Mouse (Mus musculus) midbrain, embryonic 12.5 days (tissue): ENCODE measurements at regions not wholly inside any gene's neighbourhood (a gene's known extent, or its start where the extent isn't known, plus 50 kb on each side); places are given as distances from the start of the nearest gene placed in this dataset.

Source experiments
- ATAC-seq: fragments of 200-750 bp; cut with Nextera tagmentation; 2 replicates; pipeline ENCODE4 v1.8.0; 2017; ENCODE audit warnings: low read depth, moderate TSS enrichment, moderate library complexity; ENCODE audit not compliant: low FRiP score
- H3K27ac ChIP-seq: fragments of 300-500 bp; sonication (generic); replicated peaks from 2 replicates; pipeline ENCODE4 v1.5.1; 2016; ENCODE audit warnings: mild to moderate bottlenecking
- H3K27me3 ChIP-seq: fragments of 300-500 bp; sonication (generic); 2 replicates; pipeline ENCODE4 v1.6.1; 2016; ENCODE audit warnings: mild to moderate bottlenecking
- H3K36me3 ChIP-seq: fragments of 300-500 bp; sonication (generic); 2 replicates; pipeline ENCODE4 v1.6.1; 2016
- H3K4me1 ChIP-seq: fragments of 300-500 bp; sonication (generic); 2 replicates; pipeline ENCODE4 v1.6.1; 2016
- H3K4me2 ChIP-seq: fragments of 300-500 bp; sonication (generic); replicated peaks from 2 replicates; pipeline ENCODE4 v1.6.1; 2016; ENCODE audit warnings: mild to moderate bottlenecking, moderate library complexity
- H3K4me3 ChIP-seq: fragments of 300-500 bp; sonication (generic); 2 replicates; pipeline ENCODE4 v1.5.1; 2016; ENCODE audit warnings: mild to moderate bottlenecking
- H3K9ac ChIP-seq: fragments of 300-500 bp; sonication (generic); replicated peaks from 2 replicates; pipeline ENCODE4 v1.6.1; 2016; ENCODE audit warnings: mild to moderate bottlenecking, moderate library complexity
- H3K9me3 ChIP-seq: fragments of 300-500 bp; sonication (generic); 2 replicates; pipeline ENCODE4 v1.6.1; 2016; ENCODE audit warnings: mild to moderate bottlenecking
- WGBS: fragments of 180-500 bp; shearing (Covaris S2); methylation state at CpG from one replicate; pipeline ENCODE4 v1.1.7; 2016; 5-methylcytosine and 5-hydroxymethylcytosine counted together

DNA sequence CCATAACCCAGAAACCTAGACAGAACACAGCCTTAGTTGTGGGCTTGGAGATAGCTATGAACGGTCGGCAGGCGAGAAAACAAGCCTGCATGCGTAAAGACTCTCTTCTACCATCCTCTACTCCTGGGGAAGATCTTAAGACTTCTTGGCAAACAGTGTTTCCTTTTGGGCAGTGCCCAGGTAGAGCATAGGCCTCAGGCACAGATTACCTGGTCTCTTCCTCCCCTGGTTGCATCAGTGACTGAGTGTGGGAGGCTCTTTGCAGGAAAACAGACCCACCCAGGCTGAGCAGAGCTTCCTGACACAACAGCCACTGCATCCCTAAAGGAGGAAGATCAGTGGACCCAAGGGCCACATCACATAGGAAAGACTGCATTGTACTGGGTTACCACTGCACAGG, 85.8 kb upstream of the Zmiz1 start:
- H3K4me2 ChIP-seq: no peak overlapping the region
- 95% methylated on average over 4 of the region's 4 CpGs for WGBS
- ATAC-seq: no peak
- peaks cover 8% of the 10 kb centered on the region; the same call in 1 of the 2 replicates for H3K36me3 ChIP-seq
- no peaks in the 10 kb centered on the region for H3K27me3 ChIP-seq
- H3K9me3 ChIP-seq: peaks cover 7% of the 10 kb centered on the region; the same call in 1 of the 2 replicates
- no peak overlapping the region for H3K4me3 ChIP-seq
- H3K4me1 ChIP-seq: peaks cover 35% of the 10 kb centered on the region
- no peak overlapping the region for H3K27ac ChIP-seq
- no peak overlapping the region for H3K9ac ChIP-seq

DNA sequence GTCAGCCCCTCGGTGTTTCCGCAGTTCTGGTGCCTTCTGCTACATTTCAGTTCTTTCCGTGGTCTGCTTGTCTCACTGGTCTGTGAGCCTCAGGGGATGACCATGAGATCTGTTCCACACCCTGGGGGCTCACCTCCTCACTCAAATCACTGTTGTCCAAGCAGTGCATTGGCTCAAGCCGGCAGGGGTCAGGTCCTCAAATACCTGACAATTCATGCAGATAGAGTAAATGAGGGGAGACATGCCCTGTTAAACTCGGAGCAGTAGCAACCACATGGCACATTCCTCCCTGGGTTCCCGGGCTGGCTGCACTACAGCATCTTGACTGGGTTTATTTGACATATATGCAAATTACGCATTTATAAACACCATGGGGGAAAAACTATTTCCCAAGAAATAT, 84.0 kb upstream of the Zmiz1 start:
- no peak overlapping the region for H3K9ac ChIP-seq
- H3K4me1 ChIP-seq: peaks cover 52% of the 10 kb centered on the region
- no peak for ATAC-seq
- no peaks in the 10 kb centered on the region for H3K9me3 ChIP-seq
- H3K27me3 ChIP-seq: no peaks in the 10 kb centered on the region
- H3K36me3 ChIP-seq: no peaks in the 10 kb centered on the region
- no peak overlapping the region for H3K4me2 ChIP-seq
- H3K4me3 ChIP-seq: no peak overlapping the region
- WGBS: 84% methylated on average over 7 of the region's 7 CpGs
- H3K27ac ChIP-seq: no peak overlapping the region

DNA sequence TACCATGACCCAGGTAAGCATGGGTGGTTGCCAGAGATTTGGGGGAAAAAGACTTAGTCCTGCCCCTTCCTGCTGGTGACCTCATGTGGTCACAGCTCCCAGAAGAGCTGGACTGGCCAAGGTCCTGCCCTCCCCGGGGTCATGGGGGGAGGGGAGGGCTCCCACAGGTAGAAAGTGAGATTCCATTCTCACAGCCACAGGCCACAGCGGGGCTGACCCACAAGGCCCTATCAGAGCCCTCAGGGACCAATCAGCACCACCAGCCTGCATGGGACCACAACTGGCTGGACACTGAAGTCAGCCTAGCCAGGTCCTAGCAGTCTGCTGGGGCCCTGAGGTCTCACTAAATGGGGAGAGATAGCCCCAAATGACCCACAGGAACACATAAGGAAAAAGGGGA, 81.9 kb upstream of the Zmiz1 start:
- peak overlapping the region; percentile 71 for H3K9ac ChIP-seq
- 0 out of 2 replicates have a peak overlapping the region, but pooled peaks have one; percentile 35 for H3K4me3 ChIP-seq
- H3K9me3 ChIP-seq: no peaks in the 10 kb centered on the region
- WGBS: 53% methylated on average over 2 of the region's 2 CpGs
- no peaks in the 10 kb centered on the region for H3K36me3 ChIP-seq
- no peaks in the 10 kb centered on the region for H3K27me3 ChIP-seq
- peaks cover 39% of the 10 kb centered on the region for H3K4me1 ChIP-seq
- peak overlapping the region; percentile 99 for H3K27ac ChIP-seq
- H3K4me2 ChIP-seq: peak overlapping the region; percentile 55
- ATAC-seq: peak; percentile 10; the same call in 1 of the 2 replicates

DNA sequence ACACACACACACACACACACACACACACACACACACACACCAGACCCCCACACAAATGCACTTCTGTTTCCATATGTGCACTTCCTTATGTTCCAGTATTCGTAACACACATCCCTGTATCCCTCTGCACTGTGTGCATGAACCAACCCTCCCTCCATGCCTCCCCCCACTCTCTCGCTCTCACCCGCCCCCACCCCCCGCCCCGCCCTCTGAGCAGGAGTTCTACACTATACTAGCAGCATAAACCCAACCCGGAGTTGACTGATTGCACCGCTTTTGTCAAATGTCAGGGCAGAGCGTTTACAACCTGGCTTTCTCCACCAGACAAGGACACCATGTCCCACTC, 81.5 kb upstream of the Zmiz1 start:
- H3K27ac ChIP-seq: peak overlapping the region; percentile 99
- H3K4me3 ChIP-seq: peak overlapping the region; percentile 35
- peak overlapping the region; percentile 55 for H3K4me2 ChIP-seq
- no peaks in the 10 kb centered on the region for H3K9me3 ChIP-seq
- H3K27me3 ChIP-seq: no peaks in the 10 kb centered on the region
- peak overlapping the region; percentile 71 for H3K9ac ChIP-seq
- under 1% methylated on average over 8 of the region's 8 CpGs for WGBS
- peak; percentile 79 for ATAC-seq
- peaks cover 35% of the 10 kb centered on the region for H3K4me1 ChIP-seq
- no peaks in the 10 kb centered on the region for H3K36me3 ChIP-seq

GRCm38 (mm10) chr14:25377900-25378716, 80.9 kb upstream of the Zmiz1 start:
- H3K4me2 ChIP-seq: peak overlapping the region; percentile 55
- peak; percentile 90 for ATAC-seq
- peaks cover 32% of the 10 kb centered on the region for H3K4me1 ChIP-seq
- H3K9ac ChIP-seq: peak overlapping the region; percentile 71
- H3K27ac ChIP-seq: peak overlapping the region; percentile 99
- under 1% methylated on average over 48 of the region's 54 CpGs for whole genome bisulfite sequencing
- no peaks in the 10 kb centered on the region for H3K9me3 ChIP-seq
- no peaks in the 10 kb centered on the region for H3K27me3 ChIP-seq
- peak overlapping the region; percentile 35 for H3K4me3 ChIP-seq
- H3K36me3 ChIP-seq: no peaks in the 10 kb centered on the region

- no peaks in the 10 kb centered on the region for H3K9me3 ChIP-seq
- peak overlapping the region; percentile 99 for H3K27ac ChIP-seq
- peaks cover 32% of the 10 kb centered on the region for H3K4me1 ChIP-seq
- ATAC-seq: peak; percentile 47
- under 1% methylated on average over 13 of the region's 13 CpGs for WGBS
- H3K36me3 ChIP-seq: no peaks in the 10 kb centered on the region
- peak overlapping the region; percentile 35 for H3K4me3 ChIP-seq
- peak overlapping the region; percentile 55 for H3K4me2 ChIP-seq
- H3K27me3 ChIP-seq: no peaks in the 10 kb centered on the region
- H3K9ac ChIP-seq: peak overlapping the region; percentile 71
Measured at GRCm38 (mm10) chr14:25378717-25379224, 80.2 kb upstream of the Zmiz1 start.

DNA sequence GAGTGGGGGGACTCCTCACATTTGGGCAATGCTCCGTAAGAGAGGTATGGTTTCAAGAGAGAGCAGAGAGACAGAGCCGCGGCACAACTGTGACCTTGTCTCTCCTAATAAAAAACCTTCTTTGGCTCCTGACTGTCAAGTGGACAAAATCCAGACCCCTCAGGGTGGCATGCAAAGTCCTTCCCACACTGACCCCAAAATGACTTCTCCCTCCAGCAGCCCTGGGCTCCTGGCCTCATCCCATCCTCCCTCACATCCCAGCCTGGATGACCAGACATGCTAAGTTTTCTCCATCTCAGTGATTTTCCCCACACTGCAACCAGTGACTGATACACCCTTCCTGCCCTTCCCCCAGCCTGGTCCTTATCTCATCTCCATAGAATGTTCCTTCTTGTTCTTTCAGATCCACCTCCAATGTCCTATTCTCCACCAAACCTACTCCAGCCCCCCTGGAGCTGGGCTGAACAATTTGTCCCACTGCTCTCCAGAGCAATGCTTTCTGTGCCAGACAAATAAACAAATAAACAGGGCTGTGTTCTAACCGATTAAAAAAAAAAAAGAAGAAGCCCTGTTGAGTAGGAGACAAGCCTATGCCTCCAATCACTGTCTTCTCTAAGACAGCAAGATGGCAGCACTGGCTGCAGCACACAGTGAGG, 75.7 kb upstream of the Zmiz1 start:
- Histone ChIP-seq H3K4me3 (no peak overlapping the region), H3K4me2 (no peak overlapping the region), H3K36me3 (no peaks in the 10 kb centered on the region), H3K27ac (no peak overlapping the region), H3K9ac (no peak overlapping the region), H3K27me3 (peaks cover 6% of the 10 kb centered on the region; the same call in 1 of the 2 replicates), H3K9me3 (no peaks in the 10 kb centered on the region), H3K4me1 (peaks cover 19% of the 10 kb centered on the region)
- no peak for ATAC-seq
- WGBS: 88% methylated on average over 4 of the region's 4 CpGs

- Histone ChIP-seq H3K36me3 (no peaks in the 10 kb centered on the region), H3K27ac (no peak overlapping the region), H3K27me3 (peaks cover 6% of the 10 kb centered on the region; the same call in 1 of the 2 replicates), H3K4me3 (no peak overlapping the region), H3K9me3 (no peaks in the 10 kb centered on the region), H3K4me1 (peaks cover 12% of the 10 kb centered on the region), H3K4me2 (no peak overlapping the region), H3K9ac (no peak overlapping the region)
- 62% methylated on average over 5 of the region's 5 CpGs for WGBS
- no peak for ATAC-seq
Measured at GRCm38 (mm10) chr14:25385644-25386043, 73.3 kb upstream of the Zmiz1 start.

DNA sequence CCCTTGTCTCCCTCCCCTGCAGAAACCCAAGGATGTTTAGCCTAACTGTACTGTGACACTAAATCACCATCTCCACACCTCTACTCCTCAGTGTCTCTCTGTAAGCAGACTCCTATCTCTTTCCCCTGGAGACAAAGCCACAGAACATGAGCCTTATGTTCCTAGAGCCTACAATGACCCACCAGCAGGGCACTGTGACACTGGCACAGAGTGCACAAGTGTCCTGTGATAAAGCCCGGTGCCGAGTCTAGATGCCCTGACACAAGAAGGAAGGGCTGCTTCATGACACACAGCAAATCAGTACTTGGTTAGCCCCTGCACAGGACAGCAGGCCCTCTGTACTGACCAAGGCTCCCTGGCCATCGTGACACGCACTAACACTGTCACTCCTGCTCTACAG, 71.2 kb upstream of the Zmiz1 start:
- H3K27ac ChIP-seq: no peak overlapping the region
- no peak overlapping the region for H3K4me2 ChIP-seq
- H3K4me3 ChIP-seq: no peak overlapping the region
- H3K9me3 ChIP-seq: no peaks in the 10 kb centered on the region
- no peak overlapping the region for H3K9ac ChIP-seq
- peaks cover 12% of the 10 kb centered on the region for H3K4me1 ChIP-seq
- no peak for ATAC-seq
- no peaks in the 10 kb centered on the region for H3K36me3 ChIP-seq
- H3K27me3 ChIP-seq: peaks cover 6% of the 10 kb centered on the region; the same call in 1 of the 2 replicates
- 94% methylated on average over 4 of the region's 4 CpGs for WGBS

DNA sequence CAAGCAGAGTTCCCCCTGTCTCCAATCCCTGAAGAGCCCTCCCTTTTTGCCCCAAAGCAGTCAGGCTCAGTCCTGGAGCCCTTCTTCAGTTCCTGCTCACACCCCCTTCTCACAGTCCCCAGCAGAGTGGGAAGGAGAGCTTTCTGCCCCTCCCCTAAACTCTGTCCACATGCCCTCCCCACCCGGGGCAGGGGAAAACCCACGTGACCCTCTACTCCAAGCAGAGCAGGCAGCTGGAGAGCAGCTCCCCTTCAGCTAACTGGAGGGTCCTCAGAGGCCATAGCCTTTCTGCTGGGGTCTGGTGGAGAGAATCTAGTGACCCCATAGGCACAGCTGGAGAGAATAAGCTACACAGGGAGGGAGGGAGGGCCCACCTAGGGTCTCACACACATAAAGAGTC, 69.7 kb upstream of the Zmiz1 start:
- Histone ChIP-seq H3K27me3 (0 out of 2 replicates have a peak, but pooled peaks cover 6% of the 10 kb centered on the region), H3K4me1 (peaks cover 12% of the 10 kb centered on the region), H3K9ac (no peak overlapping the region), H3K4me2 (no peak overlapping the region), H3K27ac (peak overlapping the region; percentile 17; the same call in 1 of the 2 replicates), H3K36me3 (no peaks in the 10 kb centered on the region), H3K4me3 (no peak overlapping the region), H3K9me3 (no peaks in the 10 kb centered on the region)
- 16% methylated on average over 2 of the region's 2 CpGs for WGBS
- peak; percentile 47; the same call in 1 of the 2 replicates for ATAC-seq

DNA sequence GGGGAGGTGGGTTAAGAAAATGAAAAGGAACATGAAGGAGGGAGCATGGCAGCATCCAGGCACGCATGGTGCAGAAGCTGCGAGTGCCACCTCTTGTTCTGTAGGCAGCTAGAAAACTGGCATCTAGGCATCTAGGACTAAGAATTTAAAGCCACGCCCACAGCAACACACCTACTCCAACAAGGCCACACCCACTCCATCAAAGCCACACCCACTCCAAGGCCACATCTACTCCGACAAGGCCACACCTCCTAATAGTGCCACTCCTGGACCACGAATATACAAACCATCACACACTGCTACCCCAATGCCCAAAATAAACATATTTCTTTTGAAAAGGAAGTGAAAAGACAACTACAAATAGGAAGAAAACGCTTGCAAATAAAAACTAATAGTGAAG, 66.6 kb upstream of the Zmiz1 start:
- Histone ChIP-seq H3K27ac (no peak overlapping the region), H3K9ac (no peak overlapping the region), H3K9me3 (no peaks in the 10 kb centered on the region), H3K36me3 (no peaks in the 10 kb centered on the region), H3K4me1 (peaks cover 35% of the 10 kb centered on the region), H3K4me2 (no peak overlapping the region), H3K27me3 (0 out of 2 replicates have a peak, but pooled peaks cover 6% of the 10 kb centered on the region), H3K4me3 (no peak overlapping the region)
- WGBS: 70% methylated on average over 6 of the region's 6 CpGs
- ATAC-seq: no peak

- no peak overlapping the region for H3K4me2 ChIP-seq
- H3K9me3 ChIP-seq: no peaks in the 10 kb centered on the region
- no peak overlapping the region for H3K9ac ChIP-seq
- WGBS: 72% methylated on average over 6 of the region's 6 CpGs
- no peaks in the 10 kb centered on the region for H3K36me3 ChIP-seq
- 0 out of 2 replicates have a peak, but pooled peaks cover 1% of the 10 kb centered on the region for H3K27me3 ChIP-seq
- H3K4me3 ChIP-seq: no peak overlapping the region
- ATAC-seq: no peak
- H3K4me1 ChIP-seq: peaks cover 40% of the 10 kb centered on the region
- no peak overlapping the region for H3K27ac ChIP-seq
Measured at GRCm38 (mm10) chr14:25392940-25393339, 66.0 kb upstream of the Zmiz1 start.
